Mouse (Mus musculus) retina, postnatal 1 day (tissue): Measurements from ENCODE around the gene Slco1c1.

ENCODE experiments used
- DNase-seq: peaks from one replicate; pipeline ENCODE4 v3.0.0-alpha.2; 2012

Slco1c1 gene

GRCm38 (mm10) chr6:141523747-141524640 is at the start of gene Slco1c1:
Slco1c1 (plus strand) TSS chr6:141524368.
- no peak for DNase-seq

GRCm38 (mm10) chr6:141474696-141475095 is 49.5 kb upstream of the Slco1c1 start:
- no peak for DNase-seq

- peak; percentile 27 for DNase-seq
Measured at GRCm38 (mm10) chr6:141485302-141486021, 38.7 kb upstream of the Slco1c1 start.

GRCm38 (mm10) chr6:141487266-141487665 is 36.9 kb upstream of the Slco1c1 start:
- peak; percentile 69 for DNase-seq

- peak; percentile 72 for DNase-seq
Measured at GRCm38 (mm10) chr6:141488619-141489018, 35.5 kb upstream of the Slco1c1 start.

- DNase-seq = no peak
Measured at GRCm38 (mm10) chr6:141494909-141495308, 29.3 kb upstream of the Slco1c1 start.

- DNase-seq = peak; percentile 83
Measured at GRCm38 (mm10) chr6:141495634-141496418, 28.3 kb upstream of the Slco1c1 start.

- no peak for DNase-seq
Measured at GRCm38 (mm10) chr6:141499511-141499910, 24.7 kb upstream of the Slco1c1 start.

GRCm38 (mm10) chr6:141501171-141501570 is 23.0 kb upstream of the Slco1c1 start:
- no peak for DNase-seq

GRCm38 (mm10) chr6:141522541-141522940 is 1.6 kb upstream of the Slco1c1 start:
- no peak for DNase-seq

- DNase-seq = no peak
Measured at GRCm38 (mm10) chr6:141525787-141526186, 1.6 kb downstream of the Slco1c1 start.

- no peak for DNase-seq
Measured at GRCm38 (mm10) chr6:141530865-141531264, 6.7 kb downstream of the Slco1c1 start.

- DNase-seq = no peak
Measured at GRCm38 (mm10) chr6:141537298-141537697, 13.1 kb downstream of the Slco1c1 start.

- DNase-seq = no peak
Measured at GRCm38 (mm10) chr6:141541136-141541535, 17.0 kb downstream of the Slco1c1 start.

- DNase-seq = no peak
Measured at GRCm38 (mm10) chr6:141543344-141543743, 19.2 kb downstream of the Slco1c1 start.

GRCm38 (mm10) chr6:141558118-141558517 is 34.0 kb downstream of the Slco1c1 start:
- DNase-seq = no peak

GRCm38 (mm10) chr6:141567366-141567765 is 43.2 kb downstream of the Slco1c1 start:
- DNase-seq = no peak

- DNase-seq = no peak
Measured at GRCm38 (mm10) chr6:141567852-141568558, 43.8 kb downstream of the Slco1c1 start.

- no peak for DNase-seq
Measured at GRCm38 (mm10) chr6:141568559-141568946, 44.4 kb downstream of the Slco1c1 start.

GRCm38 (mm10) chr6:141576646-141577200 is 52.6 kb downstream of the Slco1c1 start:
- peak; percentile 14 for DNase-seq

- no peak for DNase-seq
Measured at GRCm38 (mm10) chr6:141584791-141585403, 60.7 kb downstream of the Slco1c1 start.

GRCm38 (mm10) chr6:141590002-141590401 is 65.8 kb downstream of the Slco1c1 start:
- DNase-seq = no peak
